Mouse (Mus musculus) midbrain, embryonic 13.5 days (tissue): Measurements from ENCODE around the gene Krt35. TPM values are rescaled to one million over a fixed set of nuclear protein-coding genes. Genes with fewer than 3 reads are reported as not detected.

Experiments used
- ATAC-seq: fragments of 200-750 bp; cut with Nextera tagmentation; 2 replicates; pipeline ENCODE4 v1.8.0; 2017; ENCODE audit warnings: mild to moderate bottlenecking, moderate TSS enrichment, moderate library complexity
- H3K27ac ChIP-seq: fragments of 300-500 bp; sonication (generic); 2 replicates; pipeline ENCODE4 v1.5.1; 2015; ENCODE audit warnings: inconsistent platforms, mild to moderate bottlenecking, moderate library complexity
- H3K27me3 ChIP-seq: fragments of 300-500 bp; sonication (generic); 2 replicates; pipeline ENCODE4 v1.6.1; 2015; ENCODE audit warnings: mild to moderate bottlenecking, inconsistent platforms
- H3K36me3 ChIP-seq: fragments of 300-500 bp; sonication (generic); 2 replicates; pipeline ENCODE4 v1.6.1; 2015; ENCODE audit warnings: mild to moderate bottlenecking, inconsistent platforms
- H3K4me1 ChIP-seq: fragments of 300-500 bp; sonication (generic); replicated peaks from 2 replicates; pipeline ENCODE4 v1.6.1; 2015; ENCODE audit warnings: inconsistent platforms
- H3K4me2 ChIP-seq: fragments of 300-500 bp; sonication (generic); replicated peaks from 2 replicates; pipeline ENCODE4 v1.6.1; 2015; ENCODE audit warnings: moderate library complexity, mild to moderate bottlenecking, inconsistent platforms
- H3K4me3 ChIP-seq: fragments of 300-500 bp; sonication (generic); replicated peaks from 2 replicates; pipeline ENCODE4 v1.5.1; 2015; ENCODE audit warnings: mild to moderate bottlenecking, inconsistent platforms
- H3K9ac ChIP-seq: fragments of 300-500 bp; sonication (generic); replicated peaks from 2 replicates; pipeline ENCODE4 v1.6.1; 2015; ENCODE audit warnings: mild to moderate bottlenecking, inconsistent platforms
- H3K9me3 ChIP-seq: fragments of 300-500 bp; sonication (generic); 2 replicates; pipeline ENCODE4 v1.6.1; 2016; ENCODE audit warnings: mild to moderate bottlenecking, inconsistent platforms
- WGBS: fragments of 180-500 bp; shearing (Covaris S2); methylation state at CpG from one replicate; pipeline ENCODE4 v1.1.7; 2015; 5-methylcytosine and 5-hydroxymethylcytosine counted together
- polyA plus RNA-seq: library from polyadenylated mRNA; unstranded; fragments of >200 nt; fragmentation: Nextera tagmentation; extraction: Ambion mirVana; gene quantifications from 2 replicates; pipeline ENCODE4 v1.2.1, GENCODE M21; 2015

Gene Krt35
- polyA plus RNA-seq, 1 experiment from 2014 or later = not detected

GRCm38 (mm10) chr11:100112935-100113741 lies 17.1 kb upstream of the Krt35 start:
- WGBS = 84% methylated on average over 11 of the region's 11 CpGs

DNA sequence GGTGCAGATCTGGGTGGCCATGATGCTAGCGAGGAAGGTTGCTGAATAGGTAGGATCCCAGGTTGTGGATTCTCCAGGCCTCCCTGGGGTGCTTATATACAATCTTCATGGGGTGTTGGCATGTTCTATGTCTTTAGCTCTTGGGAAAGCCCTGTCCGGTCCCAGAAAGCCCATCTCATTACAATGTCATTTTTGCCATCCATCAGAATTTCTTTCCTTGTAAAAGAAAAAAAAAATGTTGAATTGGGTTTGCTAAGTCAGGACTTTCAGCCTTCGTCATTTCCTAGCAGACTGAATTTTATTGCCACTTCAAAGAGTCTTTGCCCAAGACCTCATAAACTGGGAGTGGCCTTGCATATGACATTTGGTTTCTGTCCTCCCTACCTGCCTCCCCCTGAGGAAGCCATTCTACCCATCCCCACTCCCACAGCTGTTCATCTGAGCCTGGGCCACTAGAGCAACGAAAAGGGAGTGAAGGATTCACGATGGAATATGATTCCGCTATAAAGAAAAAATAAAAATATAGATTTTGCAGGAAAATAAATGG lies 9.6 kb upstream of the Krt35 start, which contains the start of gene Krt36:
TSS of gene Krt36 (minus strand) at position 51 of the 547 bp plus-strand sequence.
- Histone ChIP-seq H3K9ac (no peak within 1 kb of the TSS), H3K36me3 (no peaks in the 10 kb centered on the region), H3K4me1 (0 out of 2 replicates have a peak, but pooled peaks cover 2% of the 10 kb centered on the region), H3K4me2 (no peak within 1 kb of the TSS), H3K4me3 (no peak within 1 kb of the TSS), H3K9me3 (no peaks in the 10 kb centered on the region), H3K27me3 (no peaks in the 10 kb centered on the region), H3K27ac (no peak within 1 kb of the TSS)
- ATAC-seq = no peak
- 91% methylated on average over 6 of the region's 6 CpGs for WGBS

More at GRCm38 (mm10) chr11:100112935-100113741, 17.1 kb upstream of the Krt35 start:
- Histone ChIP-seq H3K4me3 (no peak overlapping the region), H3K4me1 (no peaks in the 10 kb centered on the region), H3K9me3 (no peaks in the 10 kb centered on the region), H3K27me3 (no peaks in the 10 kb centered on the region), H3K9ac (no peak overlapping the region), H3K4me2 (no peak overlapping the region), H3K27ac (no peak overlapping the region), H3K36me3 (no peaks in the 10 kb centered on the region)
- no peak for ATAC-seq

- Histone ChIP-seq H3K4me2 (no peak overlapping the region), H3K4me1 (0 out of 2 replicates have a peak, but pooled peaks cover 8% of the 10 kb centered on the region), H3K9ac (no peak overlapping the region), H3K36me3 (no peaks in the 10 kb centered on the region), H3K4me3 (no peak overlapping the region), H3K9me3 (no peaks in the 10 kb centered on the region), H3K27me3 (no peaks in the 10 kb centered on the region), H3K27ac (no peak overlapping the region)
- ATAC-seq = no peak
- WGBS = 68% methylated on average over 15 of the region's 15 CpGs
Observed at GRCm38 (mm10) chr11:100102693-100103429, 6.8 kb upstream of the Krt35 start.

DNA sequence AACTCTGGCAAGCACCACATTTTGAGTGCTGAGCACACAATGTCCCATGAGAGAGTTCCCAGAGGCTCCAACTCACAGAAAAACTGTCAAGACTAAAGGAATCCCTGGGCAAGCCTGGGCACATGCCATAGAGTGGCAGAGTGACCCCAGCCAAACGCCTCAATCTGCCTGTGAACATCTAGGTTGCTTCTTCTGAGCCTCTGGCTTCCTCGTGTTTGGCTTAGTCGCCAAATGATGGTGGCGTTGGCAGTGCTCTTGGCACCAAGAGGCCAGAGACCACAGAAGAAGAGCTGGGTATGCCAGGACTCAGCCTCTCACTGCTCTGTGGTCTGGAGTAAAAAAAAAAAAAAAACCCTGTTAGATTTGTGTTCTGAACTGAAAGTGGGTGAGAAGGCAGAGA lies 4.3 kb upstream of the Krt35 start:
- Histone ChIP-seq H3K27ac (no peak overlapping the region), H3K4me3 (no peak overlapping the region), H3K4me2 (no peak overlapping the region), H3K9ac (no peak overlapping the region), H3K4me1 (0 out of 2 replicates have a peak, but pooled peaks cover 8% of the 10 kb centered on the region), H3K27me3 (no peaks in the 10 kb centered on the region), H3K36me3 (no peaks in the 10 kb centered on the region), H3K9me3 (no peaks in the 10 kb centered on the region)
- no peak for ATAC-seq
- WGBS = 85% methylated on average over 4 of the region's 4 CpGs

- no peak for ATAC-seq
- H3K9ac ChIP-seq = no peak overlapping the region
- 70% methylated on average over 9 of the region's 9 CpGs for WGBS
- H3K36me3 ChIP-seq = no peaks in the 10 kb centered on the region
- H3K4me3 ChIP-seq = no peak overlapping the region
- H3K27ac ChIP-seq = no peak overlapping the region
- no peaks in the 10 kb centered on the region for H3K9me3 ChIP-seq
- 0 out of 2 replicates have a peak, but pooled peaks cover 6% of the 10 kb centered on the region for H3K4me1 ChIP-seq
- no peak overlapping the region for H3K4me2 ChIP-seq
- H3K27me3 ChIP-seq = no peaks in the 10 kb centered on the region
Observed at GRCm38 (mm10) chr11:100097819-100098218, 1.8 kb upstream of the Krt35 start.

GRCm38 (mm10) chr11:100088378-100089025 lies 7.5 kb downstream of the Krt35 start:
- no peak for ATAC-seq
- H3K4me2 ChIP-seq = no peak overlapping the region
- no peaks in the 10 kb centered on the region for H3K27me3 ChIP-seq
- no peaks in the 10 kb centered on the region for H3K9me3 ChIP-seq
- WGBS = 70% methylated on average over 7 of the region's 7 CpGs
- no peak overlapping the region for H3K9ac ChIP-seq
- H3K36me3 ChIP-seq = no peaks in the 10 kb centered on the region
- H3K4me3 ChIP-seq = no peak overlapping the region
- H3K4me1 ChIP-seq = no peaks in the 10 kb centered on the region
- H3K27ac ChIP-seq = no peak overlapping the region

- Histone ChIP-seq H3K9me3 (no peaks in the 10 kb centered on the region), H3K4me2 (no peak within 1 kb of the TSS), H3K27ac (no peak within 1 kb of the TSS), H3K4me3 (no peak within 1 kb of the TSS), H3K9ac (no peak within 1 kb of the TSS), H3K36me3 (no peaks in the 10 kb centered on the region), H3K4me1 (no peaks in the 10 kb centered on the region), H3K27me3 (no peaks in the 10 kb centered on the region)
- WGBS = 89% methylated on average over 10 of the region's 10 CpGs
- no peak for ATAC-seq
Observed at GRCm38 (mm10) chr11:100087861-100088260, 8.2 kb downstream of the Krt35 start, which contains the start of gene Krt32. Gene Krt32, minus strand, starts transcription at chr11:100088226.

DNA sequence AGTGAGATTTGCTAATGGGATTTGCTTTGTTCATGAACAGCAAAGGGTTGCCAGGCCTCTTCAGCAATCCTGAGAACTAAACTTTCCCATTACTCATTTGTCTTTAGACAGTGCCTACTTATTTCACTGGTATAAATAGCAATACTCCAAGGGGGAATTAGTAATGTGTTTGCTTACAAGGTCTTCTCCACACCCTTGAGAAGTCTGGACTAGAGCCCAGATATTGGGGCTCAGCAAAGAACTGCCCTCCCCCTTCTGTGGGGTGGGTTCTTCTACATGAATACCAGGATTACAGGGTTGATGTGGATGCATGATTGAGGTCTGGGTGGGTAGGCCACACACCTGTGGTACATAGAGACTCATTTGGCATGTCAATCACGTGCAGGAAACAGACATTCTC lies 22.2 kb downstream of the Krt35 start:
- H3K36me3 ChIP-seq = no peaks in the 10 kb centered on the region
- H3K9ac ChIP-seq = no peak overlapping the region
- H3K27me3 ChIP-seq = no peaks in the 10 kb centered on the region
- no peaks in the 10 kb centered on the region for H3K9me3 ChIP-seq
- H3K27ac ChIP-seq = no peak overlapping the region
- 63% methylated on average over 1 of the region's 1 CpGs for WGBS
- no peak overlapping the region for H3K4me3 ChIP-seq
- H3K4me1 ChIP-seq = no peaks in the 10 kb centered on the region
- no peak overlapping the region for H3K4me2 ChIP-seq
- no peak for ATAC-seq

DNA sequence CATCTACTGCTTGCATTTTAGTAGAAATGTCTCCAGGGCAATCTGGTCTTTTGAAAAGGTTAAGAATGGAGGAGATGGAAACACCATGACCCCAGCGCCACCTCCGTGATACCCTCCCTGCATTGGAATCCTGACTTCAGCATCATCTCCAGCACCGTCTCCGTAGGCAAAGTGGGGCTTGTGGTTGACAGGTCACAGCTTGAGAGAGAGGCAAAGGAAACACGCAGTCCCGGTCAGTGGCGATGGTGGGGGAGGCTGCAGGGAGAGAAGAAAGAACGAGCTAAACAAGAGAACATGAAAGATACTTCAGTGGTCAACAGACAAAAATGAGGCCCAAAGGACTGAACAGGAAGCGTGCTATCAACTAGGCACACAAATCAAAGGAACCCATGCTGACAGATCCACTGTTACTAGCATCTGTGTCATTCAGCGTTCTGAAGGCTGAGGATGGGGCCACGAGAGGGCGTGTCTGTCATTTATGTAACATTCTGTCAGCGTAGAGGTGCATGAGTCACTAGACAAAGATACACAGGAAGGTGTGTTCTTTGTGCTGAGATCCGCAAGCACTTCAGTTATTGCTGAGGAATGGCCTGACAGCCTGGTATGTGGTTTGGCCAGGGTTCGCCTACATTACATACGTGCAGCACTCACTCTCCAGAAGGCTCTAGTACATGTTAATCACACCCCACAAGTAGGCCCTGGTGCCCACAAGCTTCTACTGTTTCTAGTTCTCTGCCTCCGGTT lies 28.6 kb downstream of the Krt35 start:
- H3K27me3 ChIP-seq = no peaks in the 10 kb centered on the region
- WGBS = 90% methylated on average over 17 of the region's 17 CpGs
- H3K4me3 ChIP-seq = no peak overlapping the region
- no peaks in the 10 kb centered on the region for H3K36me3 ChIP-seq
- H3K9me3 ChIP-seq = no peaks in the 10 kb centered on the region
- H3K4me2 ChIP-seq = no peak overlapping the region
- H3K4me1 ChIP-seq = peaks cover 4% of the 10 kb centered on the region; the same call in 1 of the 2 replicates
- no peak overlapping the region for H3K27ac ChIP-seq
- no peak for ATAC-seq
- H3K9ac ChIP-seq = no peak overlapping the region

DNA sequence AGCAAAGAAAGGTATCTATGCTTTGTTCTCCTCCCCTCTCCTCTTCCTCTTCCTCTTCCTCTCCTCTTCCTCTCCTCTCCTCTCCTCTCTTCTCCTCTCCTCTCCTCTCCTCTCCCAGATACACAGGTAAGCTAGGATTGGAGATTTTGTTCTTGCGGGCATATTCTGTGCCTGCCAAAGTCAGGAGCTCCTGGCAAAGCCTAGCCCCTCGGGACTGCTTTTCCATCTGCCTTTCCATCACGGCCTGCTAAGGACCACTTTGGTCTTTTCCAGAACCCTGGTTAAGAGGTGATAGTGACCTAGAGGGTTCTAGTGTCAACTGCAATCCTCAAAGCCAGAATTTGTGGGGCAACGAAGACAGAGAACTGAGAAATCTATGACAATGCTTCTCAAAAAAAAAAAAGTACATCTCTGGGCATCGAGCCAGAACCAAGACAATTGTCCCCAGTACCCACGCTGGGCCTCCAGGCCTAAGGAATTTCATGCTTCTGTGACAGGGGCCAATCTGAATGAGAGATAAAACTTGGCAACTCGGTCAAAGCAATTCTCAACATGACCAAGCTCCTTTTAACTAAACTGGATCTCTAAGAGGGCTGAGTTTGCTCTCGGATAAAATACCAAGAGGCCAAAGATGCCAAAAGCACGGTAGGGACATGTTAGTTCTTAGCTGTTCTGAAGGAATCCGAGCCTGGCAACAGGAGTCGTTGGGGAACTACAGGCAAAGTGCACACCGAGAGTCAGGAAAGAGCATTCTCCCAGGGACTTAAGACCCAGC lies 29.6 kb downstream of the Krt35 start:
- no peak overlapping the region for H3K27ac ChIP-seq
- no peaks in the 10 kb centered on the region for H3K9me3 ChIP-seq
- no peaks in the 10 kb centered on the region for H3K27me3 ChIP-seq
- H3K9ac ChIP-seq = no peak overlapping the region
- no peak overlapping the region for H3K4me3 ChIP-seq
- 60% methylated on average over 12 of the region's 12 CpGs for WGBS
- ATAC-seq = no peak
- no peaks in the 10 kb centered on the region for H3K36me3 ChIP-seq
- peaks cover 4% of the 10 kb centered on the region; the same call in 1 of the 2 replicates for H3K4me1 ChIP-seq
- H3K4me2 ChIP-seq = no peak overlapping the region

DNA sequence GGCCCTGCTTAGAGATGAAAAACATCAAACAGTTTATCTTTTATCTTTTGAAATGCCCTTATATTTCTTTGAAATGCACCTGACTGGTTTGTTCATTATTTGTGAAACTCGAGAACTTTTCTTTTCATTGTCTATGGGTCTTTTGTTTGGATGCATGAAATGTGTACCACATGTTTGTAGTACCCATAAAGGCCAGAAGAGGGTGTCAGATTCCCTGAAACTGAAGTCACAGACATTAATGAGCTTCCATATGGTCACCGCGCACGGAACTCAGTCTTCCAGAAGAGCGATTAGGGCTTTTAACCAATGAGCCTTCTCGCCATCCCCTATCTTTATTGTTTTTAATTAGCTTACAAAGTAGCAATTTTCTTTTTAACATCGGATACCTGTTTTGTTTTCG lies 37.2 kb downstream of the Krt35 start:
- no peaks in the 10 kb centered on the region for H3K4me1 ChIP-seq
- no peak overlapping the region for H3K4me2 ChIP-seq
- H3K4me3 ChIP-seq = no peak overlapping the region
- no peak overlapping the region for H3K27ac ChIP-seq
- H3K9ac ChIP-seq = no peak overlapping the region
- 72% methylated on average over 8 of the region's 8 CpGs for WGBS
- no peaks in the 10 kb centered on the region for H3K27me3 ChIP-seq
- no peaks in the 10 kb centered on the region for H3K9me3 ChIP-seq
- ATAC-seq = no peak
- no peaks in the 10 kb centered on the region for H3K36me3 ChIP-seq
